Mouse (Mus musculus) hindbrain, postnatal 0 days (tissue): Measurements from ENCODE around the gene Tiam1. TPM values are rescaled to one million over a fixed set of nuclear protein-coding genes. Genes with fewer than 3 reads are reported as not detected.

Source experiments
- ATAC-seq: fragments of 200-750 bp; cut with Nextera tagmentation; 2 replicates; pipeline ENCODE4 v1.8.0; 2017; ENCODE audit warnings: mild to moderate bottlenecking, moderate TSS enrichment, moderate library complexity
- DNase-seq: peaks from one replicate; pipeline ENCODE4 v3.0.0-alpha.2; 2015; ENCODE audit warnings: low spot score
- H3K27ac ChIP-seq: fragments of 300-500 bp; sonication (generic); 2 replicates; pipeline ENCODE4 v1.5.1; 2014; ENCODE audit warnings: mild to moderate bottlenecking
- H3K27me3 ChIP-seq: fragments of 300-500 bp; sonication (generic); 2 replicates; pipeline ENCODE4 v1.6.1; 2014; ENCODE audit warnings: low read length, mixed read lengths; ENCODE audit not compliant: insufficient read depth
- H3K36me3 ChIP-seq: fragments of 300-500 bp; sonication (generic); 2 replicates; pipeline ENCODE4 v1.6.1; 2014; ENCODE audit warnings: low read length, mixed read lengths; ENCODE audit not compliant: insufficient read depth
- H3K4me1 ChIP-seq: fragments of 300-500 bp; sonication (generic); 2 replicates; pipeline ENCODE4 v1.6.1; 2014; ENCODE audit warnings: antibody characterized with exemption, low read length, mixed read lengths; ENCODE audit not compliant: insufficient read depth
- H3K4me2 ChIP-seq: fragments of 300-500 bp; sonication (generic); 2 replicates; pipeline ENCODE4 v1.6.1; 2014; ENCODE audit warnings: low read depth, mild to moderate bottlenecking, low read length, moderate library complexity, mixed read lengths
- H3K4me3 ChIP-seq: fragments of 300-500 bp; sonication (generic); 2 replicates; pipeline ENCODE4 v1.5.1; 2014; ENCODE audit warnings: low read length
- H3K9ac ChIP-seq: fragments of 300-500 bp; sonication (generic); replicated peaks from 2 replicates; pipeline ENCODE4 v1.6.1; 2014; ENCODE audit warnings: mild to moderate bottlenecking, low read length, moderate library complexity, mixed read lengths
- H3K9me3 ChIP-seq: fragments of 300-500 bp; sonication (generic); 2 replicates; pipeline ENCODE4 v1.6.1; 2016; ENCODE audit warnings: low read length, mixed read lengths
- CTCF ChIP-seq: IDR thresholded peaks from 2 replicates; pipeline ENCODE4 v1.5.1; 2016; ENCODE audit warnings: antibody characterized with exemption, control low read depth, low read depth
- WGBS: fragments of 180-500 bp; shearing (Covaris S2); extraction: QIAGEN DNeasy Blood & Tissue Kit; methylation state at CpG from one replicate; pipeline ENCODE4 v1.1.7; 2014; 5-methylcytosine and 5-hydroxymethylcytosine counted together
- polyA plus RNA-seq: library from polyadenylated mRNA; unstranded; fragments of >200 nt; fragmentation: Nextera tagmentation; extraction: Ambion mirVana; gene quantifications from 2 replicates; pipeline ENCODE4 v1.2.1, GENCODE M21; 2015
- total RNA-seq: library from RNA; depleted of rRNA; stranded (reverse); fragments of >200 nt; gene quantifications from 2 replicates; pipeline ENCODE4 v1.2.3, GENCODE M21; 2014

Tiam1 gene
- total and polyA plus RNA-seq, 2 experiments from 2014 or later: 15.1 to 26.2 TPM

DNA sequence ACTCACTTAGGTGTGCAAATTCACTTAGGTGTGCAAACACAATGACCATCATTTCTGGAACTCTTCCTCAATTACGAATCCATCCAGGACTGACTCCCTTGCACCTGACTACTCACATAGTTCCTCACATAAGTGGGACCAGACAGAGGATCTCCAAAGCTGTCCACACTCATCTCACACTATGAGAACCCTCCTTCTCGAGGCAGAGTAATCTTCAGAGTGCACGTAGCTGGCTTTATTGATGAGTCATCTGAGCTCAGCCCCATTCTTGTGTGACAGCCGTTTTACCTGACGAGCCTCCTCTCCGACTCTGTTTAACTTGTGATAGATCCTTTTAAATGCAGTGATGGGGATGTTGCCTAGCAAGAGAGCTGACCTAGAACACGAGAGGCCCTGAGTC, 41.0 kb downstream of the Tiam1 start:
- ATAC-seq (no peak), DNase-seq (no peak)
- Histone ChIP-seq H3K27me3 (no peaks in the 10 kb centered on the region), H3K9me3 (no peaks in the 10 kb centered on the region), H3K27ac (no peak overlapping the region), H3K9ac (no peak overlapping the region), H3K4me2 (no peak overlapping the region), H3K4me1 (no peaks in the 10 kb centered on the region), H3K4me3 (no peak overlapping the region), H3K36me3 (no peaks in the 10 kb centered on the region)
- TF ChIP-seq CTCF: no peak
- 79% methylated on average over 7 of the region's 7 CpGs for whole genome bisulfite sequencing

DNA sequence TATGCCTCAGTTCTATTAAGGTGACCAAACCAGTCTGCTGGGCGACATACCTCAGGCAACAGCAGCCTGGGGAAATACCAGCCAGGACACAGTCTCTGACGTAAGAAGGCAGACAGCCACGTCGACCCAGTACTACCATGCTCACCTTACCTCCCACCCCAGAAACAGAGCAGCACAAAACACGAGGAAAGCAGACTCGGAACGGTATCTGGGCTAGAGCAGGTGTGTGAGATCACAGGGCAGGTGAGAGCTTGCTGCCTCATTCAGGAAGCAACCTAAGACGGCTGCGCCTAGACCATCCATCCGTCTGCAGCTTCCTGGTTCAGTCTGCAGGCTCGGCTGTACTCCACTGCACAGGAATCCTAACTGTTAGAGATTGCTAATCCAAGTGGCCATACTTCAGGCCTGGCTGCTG, 45.4 kb downstream of the Tiam1 start:
- TF ChIP-seq CTCF: no peak
- no peaks in the 10 kb centered on the region for H3K9me3 ChIP-seq
- DNase-seq (no peak), ATAC-seq (no peak)
- no peak overlapping the region for H3K4me3 ChIP-seq
- 91% methylated on average over 11 of the region's 11 CpGs for WGBS
- no peak overlapping the region for H3K9ac ChIP-seq
- H3K27ac ChIP-seq: no peak overlapping the region
- H3K27me3 ChIP-seq: no peaks in the 10 kb centered on the region
- H3K36me3 ChIP-seq: no peaks in the 10 kb centered on the region
- no peak overlapping the region for H3K4me2 ChIP-seq
- no peaks in the 10 kb centered on the region for H3K4me1 ChIP-seq

DNA sequence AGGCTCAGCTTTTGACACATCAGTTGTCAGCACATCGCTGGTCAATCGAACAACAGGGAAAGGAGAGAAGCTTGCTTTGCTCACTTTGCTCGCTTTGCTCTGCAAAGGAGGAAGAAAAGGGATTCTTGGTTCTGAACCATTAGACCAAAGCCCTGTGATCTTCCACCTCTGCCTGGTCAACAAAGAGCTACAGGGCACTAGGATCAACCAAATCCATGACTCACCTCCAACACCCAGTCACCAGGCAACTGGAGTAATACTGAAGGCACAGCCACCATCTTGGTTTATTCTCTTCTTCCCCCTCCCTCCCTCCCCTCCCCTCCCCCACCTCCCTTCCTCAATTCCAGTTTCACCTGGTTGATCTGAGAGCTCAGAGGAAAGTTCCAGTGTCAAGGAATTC, 45.8 kb downstream of the Tiam1 start:
- Histone ChIP-seq H3K4me1 (no peaks in the 10 kb centered on the region), H3K4me2 (no peak overlapping the region), H3K9me3 (no peaks in the 10 kb centered on the region), H3K4me3 (no peak overlapping the region), H3K27me3 (no peaks in the 10 kb centered on the region), H3K36me3 (no peaks in the 10 kb centered on the region), H3K27ac (no peak overlapping the region), H3K9ac (no peak overlapping the region)
- TF ChIP-seq CTCF: no peak
- 95% methylated on average over 3 of the region's 3 CpGs for WGBS
- ATAC-seq (no peak), DNase-seq (no peak)

DNA sequence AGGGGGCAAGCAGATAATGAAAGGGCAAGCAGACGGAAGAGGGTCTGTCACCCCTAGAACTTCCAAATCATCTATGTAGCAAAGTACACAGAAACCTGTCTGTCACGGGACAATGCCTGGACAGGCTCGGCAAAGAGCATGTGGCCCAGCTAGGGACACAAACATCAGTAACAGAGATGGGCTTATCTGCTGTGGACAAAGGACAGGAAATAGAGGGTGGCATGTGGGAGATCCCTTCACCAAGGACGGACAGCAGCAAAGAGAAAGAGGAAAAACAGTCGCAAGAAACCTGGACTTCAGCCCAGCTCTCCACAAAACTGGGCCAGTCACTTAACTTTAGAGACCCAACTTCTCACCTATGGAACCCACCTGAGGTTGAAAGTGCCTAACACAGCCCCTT, 47.6 kb downstream of the Tiam1 start:
- DNase-seq (no peak), ATAC-seq (no peak)
- no peak for TF ChIP-seq CTCF
- WGBS: 73% methylated on average over 5 of the region's 5 CpGs
- Histone ChIP-seq H3K36me3 (no peaks in the 10 kb centered on the region), H3K4me1 (no peaks in the 10 kb centered on the region), H3K4me3 (no peak overlapping the region), H3K27ac (no peak overlapping the region), H3K9ac (no peak overlapping the region), H3K27me3 (no peaks in the 10 kb centered on the region), H3K9me3 (no peaks in the 10 kb centered on the region), H3K4me2 (no peak overlapping the region)

DNA sequence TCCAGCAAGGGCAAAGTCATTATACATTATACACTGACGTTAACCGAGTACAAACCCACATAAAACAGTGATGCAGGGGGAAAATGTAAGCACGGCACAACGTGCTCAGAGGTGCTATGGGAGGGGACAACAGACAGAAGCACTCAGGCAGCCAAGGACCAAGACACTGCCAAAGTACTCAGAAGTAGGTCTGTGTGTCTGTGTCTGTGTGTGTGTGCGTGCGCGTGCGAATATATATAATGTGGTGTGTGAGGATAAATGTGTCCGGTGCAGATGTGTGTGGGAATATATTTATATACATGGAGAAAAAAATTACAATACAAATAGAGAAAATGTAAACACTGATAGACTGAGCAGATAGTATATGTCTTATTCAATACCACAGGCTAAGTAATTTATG, 50.6 kb downstream of the Tiam1 start:
- Histone ChIP-seq H3K9ac (no peak overlapping the region), H3K9me3 (no peaks in the 10 kb centered on the region), H3K4me1 (no peaks in the 10 kb centered on the region), H3K27me3 (no peaks in the 10 kb centered on the region), H3K4me2 (no peak overlapping the region), H3K4me3 (no peak overlapping the region), H3K36me3 (no peaks in the 10 kb centered on the region), H3K27ac (no peak overlapping the region)
- WGBS: 81% methylated on average over 9 of the region's 9 CpGs
- ATAC-seq: no peak
- TF ChIP-seq CTCF: no peak
- DNase-seq: no peak

DNA sequence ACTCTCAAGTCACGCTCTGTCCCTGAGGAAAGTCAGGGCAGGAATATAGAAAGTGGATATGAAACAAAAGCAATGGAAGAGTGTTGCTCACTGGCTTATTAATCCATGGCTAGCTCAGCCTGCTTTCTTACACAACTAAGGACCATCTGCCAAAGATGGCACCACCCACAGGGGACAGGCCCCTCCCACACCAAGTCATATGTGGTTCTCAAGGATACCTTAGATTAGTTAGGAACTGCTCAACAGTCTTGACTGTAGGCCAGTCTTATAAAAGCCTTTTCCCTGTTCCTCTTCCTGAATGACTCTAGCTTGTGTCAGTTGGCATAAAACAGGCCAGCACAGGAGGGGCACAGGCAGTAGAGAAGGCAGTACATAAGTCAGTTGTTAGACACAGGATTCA, 51.7 kb downstream of the Tiam1 start:
- Histone ChIP-seq H3K9ac (no peak overlapping the region), H3K27ac (no peak overlapping the region), H3K27me3 (no peaks in the 10 kb centered on the region), H3K9me3 (no peaks in the 10 kb centered on the region), H3K36me3 (no peaks in the 10 kb centered on the region), H3K4me3 (no peak overlapping the region), H3K4me2 (no peak overlapping the region), H3K4me1 (no peaks in the 10 kb centered on the region)
- TF ChIP-seq CTCF: no peak
- WGBS: 80% methylated on average over 1 of the region's 1 CpGs
- no peak for DNase-seq
- no peak for ATAC-seq

DNA sequence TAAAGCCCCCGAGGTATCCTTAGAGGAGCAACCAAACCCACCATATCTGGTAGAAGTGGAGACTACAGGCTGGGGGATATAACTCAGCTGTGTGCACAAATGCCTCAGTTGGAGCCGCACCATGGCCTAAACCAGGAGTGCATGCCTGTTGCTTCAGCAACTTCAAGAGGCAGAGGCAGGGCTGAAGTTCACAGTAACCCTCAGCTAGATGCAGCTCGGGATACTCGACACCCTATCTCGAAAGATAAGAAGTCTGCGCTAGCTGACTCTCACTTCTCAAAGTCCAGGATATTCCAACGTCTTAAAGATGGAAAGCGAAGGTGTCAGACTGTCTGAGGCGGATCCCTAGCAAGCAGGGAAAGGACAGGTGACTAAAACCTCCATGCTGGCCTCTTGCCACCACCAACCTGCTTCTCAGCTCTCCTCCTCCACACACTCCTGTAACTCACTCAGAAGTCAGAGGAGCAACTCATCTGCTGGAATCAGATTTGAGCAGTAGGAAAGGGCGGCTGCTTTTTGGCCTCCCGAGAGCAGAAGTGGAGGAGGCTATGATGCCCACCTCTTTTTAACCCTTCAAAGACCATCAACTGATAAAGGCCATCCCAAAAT, 52.4 kb downstream of the Tiam1 start:
- DNase-seq (no peak), ATAC-seq (no peak)
- H3K4me1 ChIP-seq: no peaks in the 10 kb centered on the region
- no peaks in the 10 kb centered on the region for H3K9me3 ChIP-seq
- H3K27ac ChIP-seq: no peak overlapping the region
- H3K4me2 ChIP-seq: no peak overlapping the region
- WGBS: 84% methylated on average over 11 of the region's 11 CpGs
- H3K27me3 ChIP-seq: no peaks in the 10 kb centered on the region
- no peak overlapping the region for H3K4me3 ChIP-seq
- TF ChIP-seq CTCF: no peak
- no peaks in the 10 kb centered on the region for H3K36me3 ChIP-seq
- H3K9ac ChIP-seq: no peak overlapping the region
